Mouse (Mus musculus) bone marrow, adult 2 months (tissue): Measurements from ENCODE around the gene Inhbb.

ENCODE experiments used
- CTCF ChIP-seq: fragments of 200-500 bp; IDR thresholded peaks from 2 replicates; pipeline ENCODE4 v1.5.1; 2011; ENCODE audit warnings: low read length, control low read depth; ENCODE audit not compliant: control insufficient read depth, insufficient read depth
- POLR2A ChIP-seq: fragments of 200-500 bp; IDR thresholded peaks from 2 replicates; pipeline ENCODE4 v1.6.1; 2011; ENCODE audit warnings: low read depth, mild to moderate bottlenecking, control low read depth, low read length, borderline replicate concordance; ENCODE audit not compliant: control insufficient read depth

DNA sequence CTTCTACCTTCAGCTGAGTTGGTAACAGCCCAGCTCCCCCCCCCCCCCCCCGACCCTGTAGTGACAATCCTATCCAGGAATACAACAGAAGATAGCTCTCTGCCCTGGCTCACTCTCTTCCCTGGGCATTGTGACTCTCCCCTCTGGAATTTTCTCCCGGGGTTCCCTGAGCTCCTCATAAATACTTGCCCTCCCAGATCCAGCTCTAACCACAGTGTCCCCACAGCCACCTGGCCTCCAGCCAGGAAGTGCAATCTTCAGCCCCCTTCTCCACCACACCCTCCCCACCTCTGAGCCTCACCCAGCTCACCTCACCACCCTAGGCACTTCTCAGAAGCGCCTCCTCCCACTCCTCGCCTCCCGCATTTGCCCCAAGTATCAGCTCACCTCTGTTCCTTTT, 46.7 kb downstream of the Inhbb start:
- TF ChIP-seq POLR2A = no peak
- TF ChIP-seq CTCF = no peak
